Mouse (Mus musculus): Measurements from ENCODE around the gene Smim9. TPM values are rescaled to one million over a fixed set of nuclear protein-coding genes. Genes with fewer than 3 reads are reported as not detected.

Smim9 gene
- total and polyA plus RNA-seq, 2 experiments from 2014 or later = not detected

- no peak overlapping the region for H3K9ac ChIP-seq (replicated peaks; ENCODE audit: low read length, poor library complexity, severe bottlenecking)
- H3K27me3 ChIP-seq (ENCODE audit: insufficient read depth, low read length) = no peaks in the 10 kb centered on the region
- ATAC-seq (ENCODE audit: low FRiP score) = no peak
- H3K9me3 ChIP-seq (ENCODE audit: low read length) = no peaks in the 10 kb centered on the region
- H3K4me2 ChIP-seq (ENCODE audit: low read depth, low read length, poor library complexity, severe bottlenecking) = no peak overlapping the region
- TF ChIP-seq CTCF (IDR thresholded peaks at IDR 0.05) = no peak
- H3K4me3 ChIP-seq (ENCODE audit: low read depth, low read length) = no peak overlapping the region
- H3K27ac ChIP-seq (ENCODE audit: low read depth, low read length) = no peak overlapping the region
- 93% methylated on average over 2 of the region's 2 CpGs for WGBS
- no peaks in the 10 kb centered on the region for H3K36me3 ChIP-seq (ENCODE audit: insufficient read depth, low read length)
- H3K4me1 ChIP-seq (ENCODE audit: insufficient read depth, low read length) = no peaks in the 10 kb centered on the region
- DNase-seq (ENCODE audit: low spot score) = no peak
Measured at GRCm38 (mm10) chrX:75138182-75138581, 25.4 kb downstream of the Smim9 start.

DNA sequence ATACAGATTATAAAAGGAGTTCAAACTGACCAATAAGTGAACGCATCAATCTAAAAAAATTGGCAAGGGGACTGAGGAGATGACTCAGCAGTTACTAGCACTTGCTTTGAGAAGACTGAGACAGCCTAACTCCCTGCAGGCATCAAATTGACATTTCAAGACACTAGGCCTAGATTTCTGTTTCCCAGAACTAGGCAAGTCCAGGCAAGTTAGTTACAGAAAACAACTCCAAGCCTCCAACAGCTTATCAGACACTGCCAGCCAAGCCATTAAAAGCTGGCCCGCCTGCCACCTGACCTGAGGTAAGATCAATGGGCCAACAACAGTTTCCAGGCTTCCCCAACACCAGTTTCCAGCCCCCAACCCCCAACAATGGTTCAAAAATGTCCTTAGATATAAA is 25.8 kb downstream of the Smim9 start:
- Histone ChIP-seq H3K4me3 (ENCODE audit: low read depth, low read length) (no peak overlapping the region), H3K36me3 (ENCODE audit: insufficient read depth, low read length) (no peaks in the 10 kb centered on the region), H3K27me3 (ENCODE audit: insufficient read depth, low read length) (no peaks in the 10 kb centered on the region), H3K9ac (replicated peaks; ENCODE audit: low read length, poor library complexity, severe bottlenecking) (no peak overlapping the region), H3K4me2 (ENCODE audit: low read depth, low read length, poor library complexity, severe bottlenecking) (no peak overlapping the region), H3K27ac (ENCODE audit: low read depth, low read length) (no peak overlapping the region), H3K9me3 (ENCODE audit: low read length) (no peaks in the 10 kb centered on the region), H3K4me1 (ENCODE audit: insufficient read depth, low read length) (no peaks in the 10 kb centered on the region)
- no peak for TF ChIP-seq CTCF (IDR thresholded peaks at IDR 0.05)
- WGBS = 95% methylated on average over 2 of the region's 2 CpGs
- DNase-seq (ENCODE audit: low spot score) (no peak), ATAC-seq (ENCODE audit: low FRiP score) (no peak)

DNA sequence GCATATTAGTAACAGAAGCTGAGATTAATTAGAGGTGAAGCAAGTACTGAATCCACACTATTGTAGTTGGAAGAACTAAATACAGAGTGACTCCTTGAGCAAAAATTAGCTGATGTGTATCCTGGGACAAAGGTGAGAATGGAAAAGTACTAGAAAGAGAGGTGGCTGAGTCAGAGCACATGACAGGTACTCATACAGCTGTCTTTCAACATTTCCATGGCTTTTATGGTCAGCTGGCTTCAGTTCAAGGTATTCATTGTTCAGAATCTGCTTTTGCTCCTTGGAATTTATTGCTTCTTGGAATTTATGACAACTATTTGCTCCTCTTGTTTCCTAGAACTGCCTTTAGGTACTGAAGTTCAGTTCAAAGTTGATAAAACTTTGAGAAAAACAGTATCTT is 26.6 kb downstream of the Smim9 start:
- no peak overlapping the region for H3K9ac ChIP-seq (replicated peaks; ENCODE audit: low read length, poor library complexity, severe bottlenecking)
- no peaks in the 10 kb centered on the region for H3K9me3 ChIP-seq (ENCODE audit: low read length)
- DNase-seq (ENCODE audit: low spot score) (no peak), ATAC-seq (ENCODE audit: low FRiP score) (no peak)
- no peaks in the 10 kb centered on the region for H3K4me1 ChIP-seq (ENCODE audit: insufficient read depth, low read length)
- no peak overlapping the region for H3K4me2 ChIP-seq (ENCODE audit: low read depth, low read length, poor library complexity, severe bottlenecking)
- no peaks in the 10 kb centered on the region for H3K36me3 ChIP-seq (ENCODE audit: insufficient read depth, low read length)
- no peaks in the 10 kb centered on the region for H3K27me3 ChIP-seq (ENCODE audit: insufficient read depth, low read length)
- no peak overlapping the region for H3K27ac ChIP-seq (ENCODE audit: low read depth, low read length)
- no peak overlapping the region for H3K4me3 ChIP-seq (ENCODE audit: low read depth, low read length)
- no peak for TF ChIP-seq CTCF (IDR thresholded peaks at IDR 0.05)

DNA sequence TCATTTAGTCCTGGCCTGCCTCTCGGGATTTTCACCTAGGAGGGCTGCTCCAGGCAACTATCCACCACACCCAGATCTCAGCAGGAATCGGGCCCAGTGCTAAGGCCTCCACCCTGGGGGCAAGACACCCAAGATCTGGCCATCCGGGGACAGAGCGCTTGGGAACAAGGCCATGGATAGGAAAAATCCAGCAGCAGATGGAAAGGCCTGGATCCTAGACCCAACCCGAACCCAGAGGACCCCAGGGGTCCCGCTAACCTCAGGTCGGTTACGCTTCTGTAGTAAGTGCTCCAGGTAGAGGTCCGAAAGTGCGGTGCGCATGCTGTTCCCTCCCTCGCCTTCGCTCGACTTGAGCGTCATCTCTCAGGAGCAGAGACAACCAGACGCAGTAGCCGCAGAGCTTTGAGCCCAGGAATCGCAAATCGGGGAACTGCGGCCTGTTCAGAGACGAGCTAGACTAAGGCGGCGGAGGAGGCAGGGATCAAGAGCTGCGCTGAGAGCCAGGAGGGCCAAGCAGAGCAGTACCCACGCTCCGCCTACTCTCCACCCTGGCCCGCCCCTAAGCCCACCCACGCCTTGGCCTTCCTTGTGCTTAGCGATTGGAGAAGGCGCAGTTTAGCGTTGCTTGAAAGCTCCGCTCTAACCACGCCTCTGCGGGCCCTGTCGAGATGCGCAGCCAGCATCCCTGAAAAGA is 33.0 kb downstream of the Smim9 start, which contains the start of gene Mpp1:
Gene Mpp1, minus strand, starts transcription at position 550 of the 694 bp plus-strand sequence.
- DNase-seq (ENCODE audit: low spot score) = peak; percentile 85
- Histone ChIP-seq H3K4me2 (ENCODE audit: low read depth, low read length, poor library complexity, severe bottlenecking) (peak within 1 kb of the TSS; percentile 56), H3K9ac (replicated peaks; ENCODE audit: low read length, poor library complexity, severe bottlenecking) (peak within 1 kb of the TSS; percentile 62), H3K36me3 (ENCODE audit: insufficient read depth, low read length) (no peaks in the 10 kb centered on the region), H3K4me3 (ENCODE audit: low read depth, low read length) (peak within 1 kb of the TSS; percentile 46), H3K4me1 (ENCODE audit: insufficient read depth, low read length) (no peaks in the 10 kb centered on the region), H3K27ac (ENCODE audit: low read depth, low read length) (peak within 1 kb of the TSS; percentile 32; the same call in 1 of the 2 replicates), H3K9me3 (ENCODE audit: low read length) (no peaks in the 10 kb centered on the region), H3K27me3 (ENCODE audit: insufficient read depth, low read length) (no peaks in the 10 kb centered on the region)
- 22% methylated on average over 36 of the region's 36 CpGs for WGBS
- no peak for TF ChIP-seq CTCF (IDR thresholded peaks at IDR 0.05)
- peak; percentile 96 for ATAC-seq (ENCODE audit: low FRiP score)

DNA sequence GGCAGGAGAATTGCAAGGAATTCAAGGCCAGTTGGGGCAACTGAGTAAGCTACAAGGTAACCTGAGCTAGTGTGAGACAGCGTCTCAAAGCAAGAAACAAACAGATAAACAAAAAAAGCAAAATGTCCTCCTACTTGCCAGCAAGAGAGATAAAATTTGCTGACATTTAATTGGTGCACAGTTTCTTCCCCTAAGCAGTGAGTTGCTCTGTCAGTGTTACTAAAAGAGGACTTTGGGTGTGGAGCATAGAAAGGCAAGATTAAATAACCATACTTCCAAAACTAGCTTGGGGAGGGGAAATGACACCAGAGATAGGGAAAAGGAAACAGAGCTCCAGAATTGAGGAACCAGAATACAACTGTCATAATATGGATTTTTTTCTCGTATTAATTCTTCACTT is 34.1 kb downstream of the Smim9 start:
- WGBS = 68% methylated on average over 2 of the region's 2 CpGs
- ATAC-seq (ENCODE audit: low FRiP score) (no peak), DNase-seq (ENCODE audit: low spot score) (no peak)
- H3K36me3 ChIP-seq (ENCODE audit: insufficient read depth, low read length) = no peaks in the 10 kb centered on the region
- no peaks in the 10 kb centered on the region for H3K4me1 ChIP-seq (ENCODE audit: insufficient read depth, low read length)
- no peaks in the 10 kb centered on the region for H3K27me3 ChIP-seq (ENCODE audit: insufficient read depth, low read length)
- H3K27ac ChIP-seq (ENCODE audit: low read depth, low read length) = no peak overlapping the region
- no peak overlapping the region for H3K4me3 ChIP-seq (ENCODE audit: low read depth, low read length)
- H3K9ac ChIP-seq (replicated peaks; ENCODE audit: low read length, poor library complexity, severe bottlenecking) = no peak overlapping the region
- no peaks in the 10 kb centered on the region for H3K9me3 ChIP-seq (ENCODE audit: low read length)
- TF ChIP-seq CTCF (IDR thresholded peaks at IDR 0.05) = no peak
- no peak overlapping the region for H3K4me2 ChIP-seq (ENCODE audit: low read depth, low read length, poor library complexity, severe bottlenecking)

GRCm38 (mm10) chrX:75128333-75128980 is 35.1 kb downstream of the Smim9 start:
- no peaks in the 10 kb centered on the region for H3K9me3 ChIP-seq (ENCODE audit: low read length)
- no peaks in the 10 kb centered on the region for H3K4me1 ChIP-seq (ENCODE audit: insufficient read depth, low read length)
- DNase-seq (ENCODE audit: low spot score) (no peak), ATAC-seq (ENCODE audit: low FRiP score) (no peak)
- no peak for TF ChIP-seq CTCF (IDR thresholded peaks at IDR 0.05)
- H3K4me2 ChIP-seq (ENCODE audit: low read depth, low read length, poor library complexity, severe bottlenecking) = no peak overlapping the region
- H3K27ac ChIP-seq (ENCODE audit: low read depth, low read length) = no peak overlapping the region
- H3K27me3 ChIP-seq (ENCODE audit: insufficient read depth, low read length) = no peaks in the 10 kb centered on the region
- H3K36me3 ChIP-seq (ENCODE audit: insufficient read depth, low read length) = no peaks in the 10 kb centered on the region
- no peak overlapping the region for H3K9ac ChIP-seq (replicated peaks; ENCODE audit: low read length, poor library complexity, severe bottlenecking)
- no peak overlapping the region for H3K4me3 ChIP-seq (ENCODE audit: low read depth, low read length)

All from midbrain, postnatal 0 days (tissue).